Mouse (Mus musculus) liver, postnatal 0 days (tissue): ENCODE results near the gene Eloa. TPM values are rescaled to one million over a fixed set of nuclear protein-coding genes. Genes with fewer than 3 reads are reported as not detected.
"Not testable (repeated sequence)": the region's sequence is repeated elsewhere in the genome, so short reads cannot be mapped to it uniquely, and the experiment has no call there.

Source experiments
- ATAC-seq: fragments of 200-750 bp; cut with Nextera tagmentation; 2 replicates; pipeline ENCODE4 v1.8.0; 2017; ENCODE audit warnings: mild to moderate bottlenecking, moderate library complexity
- DNase-seq: peaks from one replicate; pipeline ENCODE4 v3.0.0-alpha.2; 2016
- H3K27ac ChIP-seq: fragments of 300-500 bp; sonication (generic); 2 replicates; pipeline ENCODE4 v1.5.1; 2014; ENCODE audit warnings: antibody characterized with exemption, moderate library complexity, mild to moderate bottlenecking, low read depth
- H3K27me3 ChIP-seq: fragments of 300-500 bp; sonication (generic); 2 replicates; pipeline ENCODE4 v1.6.1; 2014; ENCODE audit warnings: low read length, control low read depth, mixed read lengths; ENCODE audit not compliant: insufficient read depth
- H3K36me3 ChIP-seq: fragments of 300-500 bp; sonication (generic); replicated peaks from 2 replicates; pipeline ENCODE4 v1.6.1; 2014; ENCODE audit warnings: mild to moderate bottlenecking, control low read depth, low read length, moderate library complexity, mixed read lengths; ENCODE audit not compliant: insufficient read depth
- H3K4me1 ChIP-seq: fragments of 300-500 bp; sonication (generic); 2 replicates; pipeline ENCODE4 v1.6.1; 2014; ENCODE audit warnings: antibody characterized with exemption, mild to moderate bottlenecking, control low read depth; ENCODE audit not compliant: insufficient read depth
- H3K4me2 ChIP-seq: fragments of 300-500 bp; sonication (generic); 2 replicates; pipeline ENCODE4 v1.6.1; 2014; ENCODE audit warnings: low read depth, mild to moderate bottlenecking, low read length, moderate library complexity, mixed read lengths
- H3K4me3 ChIP-seq: fragments of 300-500 bp; sonication (generic); 2 replicates; pipeline ENCODE4 v1.5.1; 2014; ENCODE audit warnings: low read depth, low read length
- H3K9ac ChIP-seq: fragments of 300-500 bp; sonication (generic); replicated peaks from 2 replicates; pipeline ENCODE4 v1.6.1; 2014; ENCODE audit warnings: mild to moderate bottlenecking, moderate library complexity
- H3K9me3 ChIP-seq: fragments of 300-500 bp; sonication (generic); 2 replicates; pipeline ENCODE4 v1.6.1; 2016; ENCODE audit warnings: mild to moderate bottlenecking, control low read depth, low read length, mixed read lengths
- CTCF ChIP-seq: sonication (generic); IDR thresholded peaks from 2 replicates; pipeline ENCODE4 v1.5.1; 2016; ENCODE audit warnings: antibody characterized with exemption, low read depth
- EP300 ChIP-seq: IDR thresholded peaks from 2 replicates; pipeline ENCODE4 v1.6.1; 2016; ENCODE audit warnings: antibody characterized with exemption, low read depth, mild to moderate bottlenecking
- WGBS: fragments of 180-500 bp; shearing (Covaris S2); extraction: QIAGEN DNeasy Blood & Tissue Kit; methylation state at CpG from one replicate; pipeline ENCODE4 v1.1.7; 2014; ENCODE audit not compliant: insufficient replicate concordance; 5-methylcytosine and 5-hydroxymethylcytosine counted together
- polyA plus RNA-seq: library from polyadenylated mRNA; unstranded; fragments of >200 nt; fragmentation: Nextera tagmentation; extraction: Ambion mirVana; gene quantifications from 2 replicates; pipeline ENCODE4 v1.2.1, GENCODE M21; 2015

Gene Eloa
- polyA plus RNA-seq, 1 experiment from 2014 or later, result 16.7 TPM

DNA sequence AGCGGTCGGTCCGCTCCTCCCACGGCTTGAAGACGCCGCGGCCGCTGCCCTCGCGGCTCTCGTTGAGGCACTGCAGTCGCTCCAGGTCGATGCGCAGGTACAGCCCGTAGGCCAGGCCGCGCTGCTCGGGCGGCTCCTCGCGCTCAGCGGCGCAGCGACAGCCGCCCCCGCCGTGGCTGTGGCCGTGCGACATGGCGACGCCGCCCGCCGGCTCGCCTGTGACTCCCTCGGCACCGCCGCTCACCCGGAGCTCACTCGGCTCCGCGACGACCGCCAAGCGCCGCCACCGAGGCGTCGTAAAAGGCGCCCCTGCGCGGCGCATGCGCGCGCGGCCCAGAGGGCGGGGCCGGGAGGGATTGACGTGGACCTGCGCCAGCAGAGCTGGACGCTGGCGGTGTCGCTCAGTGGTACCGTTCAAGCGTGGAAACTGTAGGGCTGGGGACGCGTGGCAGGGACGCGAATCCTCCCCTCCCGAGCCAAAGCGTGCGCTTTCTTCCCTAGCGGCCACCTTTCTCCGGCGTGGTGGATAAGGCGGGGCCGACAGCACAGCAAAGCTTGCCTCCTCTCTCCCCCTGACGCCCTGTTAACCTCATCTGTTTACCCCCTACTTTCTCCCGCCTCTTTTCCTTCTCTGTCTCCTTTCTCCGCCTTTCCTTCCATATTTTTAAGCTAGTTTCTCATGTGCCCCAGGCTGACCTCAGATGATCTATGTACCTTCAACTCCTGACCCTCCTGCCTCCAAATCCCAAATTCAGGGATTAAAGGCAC is 34.4 kb downstream of the Eloa start, which contains the start of gene Pithd1:
TSS of gene Pithd1 (minus strand) at position 322 of the 768 bp plus-strand sequence.
- WGBS, result under 1% methylated on average over 68 of the region's 81 CpGs
- peak within 1 kb of the TSS; percentile 100 for H3K9ac ChIP-seq
- H3K4me2 ChIP-seq, result peak within 1 kb of the TSS; percentile 91
- no peak for TF ChIP-seq EP300
- peak; percentile 50 for TF ChIP-seq CTCF
- no peaks in the 10 kb centered on the region for H3K27me3 ChIP-seq
- H3K27ac ChIP-seq, result peak within 1 kb of the TSS; percentile 96
- peak; percentile 94 for DNase-seq
- ATAC-seq, result peak; percentile 91
- no peaks in the 10 kb centered on the region for H3K9me3 ChIP-seq
- H3K4me1 ChIP-seq, result peaks cover 21% of the 10 kb centered on the region
- peak within 1 kb of the TSS; percentile 98 for H3K4me3 ChIP-seq
- peaks cover 22% of the 10 kb centered on the region for H3K36me3 ChIP-seq

DNA sequence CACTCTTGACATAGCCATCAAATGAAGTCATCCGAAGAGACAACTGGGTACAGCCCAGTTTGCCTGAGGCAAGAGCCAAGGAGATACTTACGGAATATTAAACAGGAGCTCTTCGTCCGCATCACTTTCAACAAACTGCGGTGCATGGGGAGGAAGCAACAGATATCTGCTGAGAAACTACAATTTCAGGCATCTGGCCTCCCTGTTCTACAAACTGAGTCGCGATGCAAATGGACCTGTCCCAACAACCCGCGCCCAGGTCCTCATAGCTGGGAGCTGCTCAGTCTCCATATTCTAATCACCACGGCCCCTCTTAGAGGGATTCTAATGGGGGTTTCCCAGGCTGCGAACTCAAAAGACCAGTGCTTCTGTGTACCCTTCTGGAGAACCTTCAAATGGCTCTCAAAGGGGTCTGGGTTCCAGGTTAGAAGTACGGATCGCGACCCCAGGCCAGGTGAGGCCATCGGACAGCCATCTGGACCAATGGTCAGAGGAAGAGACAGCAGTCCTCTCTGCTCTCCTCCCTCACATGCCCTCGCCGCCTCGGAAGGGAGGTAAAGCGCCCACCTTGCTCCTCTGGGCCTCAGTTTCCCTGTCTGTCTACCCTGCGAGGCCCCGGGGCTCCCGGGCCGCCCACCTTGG is 35.1 kb downstream of the Eloa start:
- WGBS, result 6% methylated on average over 22 of the region's 23 CpGs
- H3K9me3 ChIP-seq, result no peaks in the 10 kb centered on the region
- TF ChIP-seq CTCF (no peak), EP300 (no peak)
- ATAC-seq (peak; percentile 4; the same call in 1 of the 2 replicates), DNase-seq (no peak)
- peak overlapping the region; percentile 96 for H3K27ac ChIP-seq
- H3K9ac ChIP-seq, result peak overlapping the region; percentile 100
- peaks cover 21% of the 10 kb centered on the region for H3K4me1 ChIP-seq
- H3K27me3 ChIP-seq, result no peaks in the 10 kb centered on the region
- peaks cover 25% of the 10 kb centered on the region for H3K36me3 ChIP-seq
- H3K4me2 ChIP-seq, result peak overlapping the region; percentile 91
- H3K4me3 ChIP-seq, result peak overlapping the region; percentile 98

GRCm38 (mm10) chr4:135985769-135986168 is 35.8 kb downstream of the Eloa start:
- Histone ChIP-seq H3K27me3 (no peaks in the 10 kb centered on the region), H3K27ac (peak overlapping the region; percentile 96), H3K9me3 (no peaks in the 10 kb centered on the region), H3K4me2 (peak overlapping the region; percentile 91), H3K36me3 (peaks cover 29% of the 10 kb centered on the region), H3K4me1 (peaks cover 21% of the 10 kb centered on the region), H3K4me3 (peak overlapping the region; percentile 98), H3K9ac (peak overlapping the region; percentile 100)
- DNase-seq (no peak), ATAC-seq (no peak)
- TF ChIP-seq EP300 (no peak), CTCF (no peak)
- WGBS, result 94% methylated on average over 7 of the region's 7 CpGs

- ATAC-seq, result peak; percentile 68
- H3K9ac ChIP-seq, result no peak overlapping the region
- H3K27ac ChIP-seq, result peak overlapping the region; percentile 96
- H3K36me3 ChIP-seq, result peaks cover 30% of the 10 kb centered on the region
- TF ChIP-seq CTCF, result no peak
- peak; percentile 71 for TF ChIP-seq EP300
- H3K27me3 ChIP-seq, result no peaks in the 10 kb centered on the region
- peaks cover 21% of the 10 kb centered on the region for H3K4me1 ChIP-seq
- DNase-seq, result peak; percentile 63
- H3K4me2 ChIP-seq, result peak overlapping the region; percentile 91
- peak overlapping the region; percentile 98 for H3K4me3 ChIP-seq
- WGBS, result 55% methylated on average over 5 of the region's 5 CpGs
- no peaks in the 10 kb centered on the region for H3K9me3 ChIP-seq
Observed at GRCm38 (mm10) chr4:135985193-135985592, 36.4 kb downstream of the Eloa start.

GRCm38 (mm10) chr4:135984556-135984955 is 37.0 kb downstream of the Eloa start:
- peaks cover 30% of the 10 kb centered on the region for H3K36me3 ChIP-seq
- peak overlapping the region; percentile 96 for H3K27ac ChIP-seq
- H3K9me3 ChIP-seq, result no peaks in the 10 kb centered on the region
- TF ChIP-seq CTCF (no peak), EP300 (no peak)
- H3K4me2 ChIP-seq, result peak overlapping the region; percentile 91
- H3K4me3 ChIP-seq, result no peak overlapping the region
- no peaks in the 10 kb centered on the region for H3K27me3 ChIP-seq
- DNase-seq, result no peak
- no peak for ATAC-seq
- 0 out of 2 replicates have a peak overlapping the region, but pooled peaks have one; percentile 28 for H3K9ac ChIP-seq
- peaks cover 21% of the 10 kb centered on the region for H3K4me1 ChIP-seq
- 84% methylated on average over 5 of the region's 5 CpGs for WGBS

GRCm38 (mm10) chr4:135981524-135982063 is 40.0 kb downstream of the Eloa start:
- peak overlapping the region; percentile 23; the same call in 1 of the 2 replicates for H3K27ac ChIP-seq
- no peak overlapping the region for H3K4me3 ChIP-seq
- peaks cover 14% of the 10 kb centered on the region for H3K4me1 ChIP-seq
- ATAC-seq (no peak), DNase-seq (no peak)
- H3K4me2 ChIP-seq, result no peak overlapping the region
- no peak overlapping the region for H3K9ac ChIP-seq
- H3K9me3 ChIP-seq, result no peaks in the 10 kb centered on the region
- 67% methylated on average over 7 of the region's 7 CpGs for WGBS
- no peaks in the 10 kb centered on the region for H3K27me3 ChIP-seq
- H3K36me3 ChIP-seq, result peaks cover 50% of the 10 kb centered on the region
- TF ChIP-seq CTCF, result no peak
- no peak for TF ChIP-seq EP300

- not testable (repeated sequence) for H3K27ac ChIP-seq, H3K4me3 ChIP-seq, H3K27me3 ChIP-seq, H3K4me2 ChIP-seq, DNase-seq, H3K9me3 ChIP-seq, ATAC-seq, H3K4me1 ChIP-seq, H3K9ac ChIP-seq
- 85% methylated on average over 5 of the region's 5 CpGs for WGBS
- peaks cover 60% of the 10 kb centered on the region for H3K36me3 ChIP-seq
Observed at GRCm38 (mm10) chr4:135980223-135980622, 41.3 kb downstream of the Eloa start.
